Mouse (Mus musculus) heart, adult 11 months (tissue): ENCODE measurements around the gene Gm10318.

Experiments used
- DNase-seq: peaks from one replicate; pipeline ENCODE4 v3.0.0; 2022

The Gm10318 gene

DNA sequence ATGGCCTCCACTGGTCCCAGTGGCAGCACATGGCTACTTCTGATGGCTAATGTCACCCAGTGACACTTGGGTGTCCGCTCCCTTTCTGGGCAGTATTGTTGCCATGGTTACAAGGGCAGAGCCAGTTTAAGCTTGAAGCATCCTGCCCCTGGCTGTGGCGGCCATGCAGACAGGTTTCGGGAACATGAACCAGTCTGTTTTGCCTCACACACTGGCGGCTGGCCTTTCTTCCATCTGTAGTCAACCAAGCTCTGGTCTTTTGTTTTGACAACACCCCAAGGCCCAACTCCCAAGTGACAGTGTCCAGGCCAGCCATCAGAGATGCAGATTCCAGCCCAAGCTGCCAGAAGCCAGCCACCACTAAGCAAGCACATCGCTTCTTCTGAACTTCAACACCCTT is 42.9 kb downstream of the Gm10318 start:
- DNase-seq = no peak

DNA sequence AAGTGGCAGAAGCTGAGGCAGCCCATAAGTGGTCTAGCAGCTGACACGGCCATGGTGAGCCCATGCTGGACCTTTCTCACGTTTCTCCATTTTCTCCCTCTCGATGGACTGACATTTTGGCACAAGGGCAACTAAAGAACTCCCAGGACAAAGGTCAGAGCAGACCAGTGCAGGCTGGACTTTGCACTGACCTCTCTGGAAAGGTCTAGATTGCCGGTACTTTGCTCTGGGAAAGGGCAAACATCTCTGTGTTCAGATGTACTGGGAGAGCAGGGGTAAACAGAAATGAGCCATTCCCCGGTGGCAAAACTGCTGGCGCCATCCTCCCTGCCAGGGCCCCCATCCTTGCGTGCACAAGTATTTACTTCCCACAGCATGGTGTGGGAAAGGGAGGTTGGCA is 47.5 kb downstream of the Gm10318 start:
- DNase-seq = no peak

- peak; percentile 90 for DNase-seq
These were observed 48.5 kb downstream of the Gm10318 start for GRCm38 (mm10) chr10:77900903-77901818.

DNA sequence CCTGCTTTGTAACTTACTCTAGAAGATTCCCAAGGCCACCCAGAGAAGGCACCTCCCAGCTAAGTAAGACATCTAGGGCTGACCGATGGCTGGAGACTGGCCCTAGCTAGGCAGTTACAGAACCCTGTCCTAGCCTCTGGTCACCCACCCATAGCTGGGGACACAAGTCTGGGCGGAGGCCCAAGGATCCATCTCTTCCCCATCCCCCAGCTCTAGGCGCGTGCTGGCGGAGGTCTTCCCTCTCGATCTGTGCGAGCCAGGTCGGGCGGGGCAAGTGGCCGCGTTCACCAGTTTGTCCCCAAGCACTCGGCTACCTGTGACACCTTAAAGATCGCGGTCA is 49.2 kb downstream of the Gm10318 start:
- peak; percentile 90 for DNase-seq

DNA sequence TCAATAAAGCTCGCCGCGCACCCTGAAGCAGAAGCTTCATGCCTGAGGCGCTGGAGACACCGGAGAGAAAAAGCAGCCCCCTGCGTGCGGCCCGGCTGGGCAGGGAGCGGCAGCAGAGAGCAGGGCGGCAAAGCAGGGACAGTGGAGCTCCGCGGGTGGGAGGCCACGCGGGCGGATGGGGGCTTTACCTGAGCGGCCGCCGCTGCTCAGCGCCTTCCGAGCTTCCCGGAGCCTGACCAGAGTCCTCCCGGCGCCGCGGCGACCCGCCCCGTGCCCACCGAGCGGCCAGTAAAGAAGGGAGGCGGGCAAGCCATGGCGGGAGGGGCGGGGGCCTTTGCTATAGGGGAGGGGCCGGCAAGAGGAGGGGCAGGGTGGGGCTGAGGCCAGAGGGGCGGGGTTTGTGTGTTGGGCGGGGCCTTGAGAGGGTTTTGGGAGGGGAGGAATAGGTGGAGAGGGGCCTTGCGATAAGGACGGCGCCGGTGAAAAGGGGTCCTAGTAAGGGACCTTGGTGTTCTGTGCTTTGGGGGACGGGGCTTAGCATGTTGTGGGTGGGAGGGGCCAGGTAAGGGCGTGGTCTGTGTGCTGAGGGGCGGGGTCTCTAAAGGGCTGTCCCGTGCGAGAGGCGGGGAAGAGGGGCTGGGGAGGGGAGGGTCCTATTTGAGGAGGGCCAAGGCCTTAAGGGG is 49.7 kb downstream of the Gm10318 start, which contains the start of gene Lrrc3:
Gene Lrrc3, minus strand, starts transcription at position 326 of the 683 bp plus-strand sequence.
- DNase-seq = peak; percentile 94

DNA sequence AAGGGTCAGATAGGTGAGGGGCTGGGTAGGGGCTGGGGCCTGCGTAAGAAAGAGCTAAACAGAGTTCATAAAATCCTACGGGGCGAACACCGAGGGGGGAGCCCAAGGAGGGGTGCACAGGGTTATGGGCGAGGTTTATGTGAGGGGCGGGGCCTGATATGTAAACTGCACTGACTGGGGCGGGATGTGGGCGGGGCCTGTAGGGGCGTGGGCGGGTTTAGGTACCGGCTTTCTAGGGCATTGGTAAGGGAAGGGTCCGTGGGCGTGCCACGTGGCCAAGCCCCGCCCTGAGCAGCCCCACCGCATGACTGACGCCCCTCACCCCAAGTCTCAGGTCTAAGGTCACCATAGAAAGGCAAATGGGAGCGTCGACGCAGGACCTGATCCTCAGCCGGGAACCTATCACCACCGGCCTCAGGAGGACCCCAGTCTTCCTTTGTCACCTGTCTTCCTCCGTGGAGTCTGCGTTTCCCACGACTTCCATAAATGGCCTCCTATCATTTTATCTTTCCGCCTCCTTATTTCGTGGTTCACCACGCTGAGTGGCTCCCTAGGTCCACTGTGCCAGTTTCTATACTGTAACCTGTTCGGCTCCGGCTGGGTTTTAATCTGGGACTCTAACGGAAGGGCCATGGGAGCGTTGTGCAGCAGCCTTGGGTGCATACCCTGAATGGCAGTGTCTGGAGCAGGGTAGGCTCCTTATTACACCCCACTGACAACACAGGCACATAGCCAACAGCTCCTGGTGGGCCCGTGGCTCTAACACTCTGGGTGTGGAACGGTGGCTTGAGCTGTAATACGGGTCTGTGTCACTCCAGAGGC is 50.4 kb downstream of the Gm10318 start:
- peak; percentile 94 for DNase-seq
